Mouse (Mus musculus) lung, embryonic 15.5 days (tissue): Measurements from ENCODE around the gene Avil. TPM values are rescaled to one million over a fixed set of nuclear protein-coding genes. Genes with fewer than 3 reads are reported as not detected.
A peak's percentile ranks its signal among the peaks of the same experiment; 100 is the strongest.

Source experiments
- ATAC-seq: fragments of 200-750 bp; cut with Nextera tagmentation; 2 replicates; pipeline ENCODE4 v1.8.0; 2017; ENCODE audit warnings: moderate number of reproducible peaks, borderline replicate concordance; ENCODE audit not compliant: low FRiP score, low TSS enrichment; ENCODE audit errors: extremely low read depth
- H3K27ac ChIP-seq: fragments of 300-500 bp; sonication (generic); 2 replicates; pipeline ENCODE4 v1.5.1; 2015; ENCODE audit warnings: moderate library complexity, mild to moderate bottlenecking, inconsistent platforms
- H3K27me3 ChIP-seq: fragments of 300-500 bp; sonication (generic); 2 replicates; pipeline ENCODE4 v1.6.1; 2015; ENCODE audit warnings: inconsistent platforms
- H3K36me3 ChIP-seq: fragments of 300-500 bp; sonication (generic); 2 replicates; pipeline ENCODE4 v1.6.1; 2015; ENCODE audit warnings: inconsistent platforms
- H3K4me1 ChIP-seq: fragments of 300-500 bp; sonication (generic); 2 replicates; pipeline ENCODE4 v1.6.1; 2015; ENCODE audit warnings: inconsistent platforms
- H3K4me2 ChIP-seq: fragments of 300-500 bp; sonication (generic); 2 replicates; pipeline ENCODE4 v1.6.1; 2015; ENCODE audit warnings: inconsistent platforms, mild to moderate bottlenecking, moderate library complexity
- H3K4me3 ChIP-seq: fragments of 300-500 bp; sonication (generic); 2 replicates; pipeline ENCODE4 v1.5.1; 2015; ENCODE audit warnings: mild to moderate bottlenecking, inconsistent platforms
- H3K9ac ChIP-seq: fragments of 300-500 bp; sonication (generic); 2 replicates; pipeline ENCODE4 v1.6.1; 2015; ENCODE audit warnings: inconsistent platforms
- H3K9me3 ChIP-seq: fragments of 300-500 bp; sonication (generic); 2 replicates; pipeline ENCODE4 v1.6.1; 2016; ENCODE audit warnings: inconsistent platforms
- WGBS: fragments of 180-500 bp; shearing (Covaris S2); methylation state at CpG from one replicate; pipeline ENCODE4 v1.1.7; 2015; 5-methylcytosine and 5-hydroxymethylcytosine counted together
- polyA plus RNA-seq: library from polyadenylated mRNA; unstranded; fragments of >200 nt; fragmentation: Nextera tagmentation; extraction: Ambion mirVana; gene quantifications from 2 replicates; pipeline ENCODE4 v1.2.1, GENCODE M21; 2015

Gene Avil
- polyA plus RNA-seq, 1 experiment from 2014 or later = 0.39 TPM

DNA sequence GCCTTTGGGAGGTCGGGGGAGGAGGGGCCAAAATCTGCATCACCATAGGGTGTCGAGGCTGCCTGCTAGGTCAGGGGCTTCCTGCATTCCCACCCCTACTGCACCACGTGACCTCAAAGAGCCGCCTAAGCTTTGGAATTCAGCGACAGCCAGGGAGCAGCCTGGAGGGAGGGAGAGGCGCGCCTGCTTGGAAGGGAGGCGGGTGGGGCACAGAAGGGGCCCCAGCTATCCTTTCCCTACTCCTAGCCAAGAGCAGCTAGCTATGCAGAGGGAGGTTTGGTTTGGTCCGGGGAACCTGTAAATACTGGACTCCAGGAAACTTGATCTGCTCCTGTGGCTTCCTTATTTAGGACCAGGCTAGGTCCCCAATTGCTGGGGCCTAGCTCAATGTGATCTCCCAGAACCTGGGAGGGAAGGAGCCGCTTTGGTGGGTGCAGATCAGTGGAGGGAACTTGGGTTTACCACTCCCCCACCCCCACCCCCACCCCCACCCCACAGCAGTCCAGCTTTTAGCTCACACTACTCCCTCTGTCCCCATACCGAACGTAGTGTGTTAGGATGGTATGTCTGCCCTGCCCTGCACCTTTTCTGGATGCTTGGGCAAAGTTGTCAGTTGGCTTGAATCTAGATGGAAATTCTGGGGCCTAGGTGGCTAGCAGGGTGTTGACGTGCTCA is 28.3 kb upstream of the Avil start:
- Histone ChIP-seq H3K36me3 (no peaks in the 10 kb centered on the region), H3K9me3 (no peaks in the 10 kb centered on the region), H3K4me1 (peaks cover 56% of the 10 kb centered on the region), H3K27ac (peak overlapping the region; percentile 89), H3K4me2 (peak overlapping the region; percentile 40), H3K4me3 (no peak overlapping the region), H3K9ac (peak overlapping the region; percentile 22; the same call in 1 of the 2 replicates), H3K27me3 (no peaks in the 10 kb centered on the region)
- 9% methylated on average over 13 of the region's 13 CpGs for WGBS
- ATAC-seq = peak; percentile 85

DNA sequence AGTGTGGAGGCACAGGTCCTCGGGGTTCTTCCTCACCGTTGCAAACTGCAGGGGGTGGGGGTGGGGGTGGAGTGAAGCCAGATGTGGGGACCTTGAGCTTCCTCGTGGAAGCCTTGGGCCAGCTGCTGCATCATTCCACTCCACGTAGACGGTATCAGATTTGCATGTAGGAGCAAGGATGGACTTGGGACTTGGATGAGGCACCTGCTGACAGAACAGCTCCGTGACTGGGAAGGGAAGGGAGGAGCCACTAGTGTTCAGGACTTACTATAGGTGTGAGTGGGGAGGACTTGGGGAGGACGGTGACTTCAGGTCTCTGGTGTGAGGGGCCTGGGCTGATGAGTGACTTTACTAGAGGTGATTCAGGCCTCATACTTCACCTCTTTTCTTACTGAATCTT is 27.5 kb upstream of the Avil start:
- Histone ChIP-seq H3K27me3 (no peaks in the 10 kb centered on the region), H3K4me2 (no peak overlapping the region), H3K36me3 (no peaks in the 10 kb centered on the region), H3K9me3 (no peaks in the 10 kb centered on the region), H3K9ac (no peak overlapping the region), H3K27ac (peak overlapping the region; percentile 89; the same call in 1 of the 2 replicates), H3K4me3 (no peak overlapping the region), H3K4me1 (peaks cover 61% of the 10 kb centered on the region)
- WGBS = 29% methylated on average over 7 of the region's 7 CpGs
- ATAC-seq = no peak

DNA sequence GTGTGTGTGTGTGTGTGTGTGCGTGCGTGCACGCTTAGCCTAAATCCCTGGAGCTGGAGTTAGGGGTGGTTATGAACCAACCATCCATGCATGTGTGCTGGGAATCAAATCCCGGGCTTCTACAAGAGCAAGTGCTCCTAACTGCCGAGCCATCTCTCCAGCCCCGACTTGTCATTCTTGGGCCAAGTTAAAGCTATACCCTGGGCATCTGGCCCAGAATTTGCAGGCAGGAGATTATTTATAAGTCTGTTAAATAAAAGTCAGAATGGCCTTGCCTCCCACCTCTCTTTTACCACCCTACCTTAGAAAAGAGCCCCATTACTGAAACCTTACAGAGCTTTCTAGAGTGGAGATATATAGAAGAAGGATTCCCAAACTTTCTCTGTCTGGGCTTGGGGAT is 24.8 kb upstream of the Avil start:
- H3K27me3 ChIP-seq = no peaks in the 10 kb centered on the region
- H3K9ac ChIP-seq = no peak overlapping the region
- H3K4me3 ChIP-seq = no peak overlapping the region
- ATAC-seq = no peak
- H3K27ac ChIP-seq = peak overlapping the region; percentile 54
- WGBS = 71% methylated on average over 6 of the region's 6 CpGs
- H3K9me3 ChIP-seq = no peaks in the 10 kb centered on the region
- no peak overlapping the region for H3K4me2 ChIP-seq
- H3K36me3 ChIP-seq = no peaks in the 10 kb centered on the region; the same call in 1 of the 2 replicates
- H3K4me1 ChIP-seq = peaks cover 58% of the 10 kb centered on the region

DNA sequence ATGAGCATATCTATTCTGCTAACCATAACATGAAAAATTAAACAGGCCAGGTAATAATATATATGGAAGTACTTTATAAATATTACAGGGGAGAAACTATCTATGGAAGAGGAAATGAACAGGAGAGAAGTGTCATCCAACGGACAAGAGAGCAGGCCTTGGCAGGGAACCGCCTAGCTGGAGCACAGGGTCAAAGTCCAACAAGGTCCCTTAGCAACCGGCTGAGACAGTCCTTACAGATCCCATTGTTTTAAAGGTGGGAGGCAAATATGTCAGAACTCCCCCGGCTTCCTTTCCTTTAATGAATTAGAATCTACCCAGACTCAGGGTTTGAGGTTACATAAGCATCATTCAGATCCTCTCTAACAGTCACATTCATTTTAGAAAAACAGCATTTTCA is 23.4 kb upstream of the Avil start:
- Histone ChIP-seq H3K27me3 (no peaks in the 10 kb centered on the region), H3K9me3 (no peaks in the 10 kb centered on the region), H3K9ac (no peak overlapping the region), H3K36me3 (no peaks in the 10 kb centered on the region; the same call in 1 of the 2 replicates), H3K27ac (no peak overlapping the region), H3K4me2 (no peak overlapping the region), H3K4me3 (no peak overlapping the region), H3K4me1 (peaks cover 58% of the 10 kb centered on the region)
- ATAC-seq = no peak
- WGBS = 50% methylated on average over 4 of the region's 4 CpGs

DNA sequence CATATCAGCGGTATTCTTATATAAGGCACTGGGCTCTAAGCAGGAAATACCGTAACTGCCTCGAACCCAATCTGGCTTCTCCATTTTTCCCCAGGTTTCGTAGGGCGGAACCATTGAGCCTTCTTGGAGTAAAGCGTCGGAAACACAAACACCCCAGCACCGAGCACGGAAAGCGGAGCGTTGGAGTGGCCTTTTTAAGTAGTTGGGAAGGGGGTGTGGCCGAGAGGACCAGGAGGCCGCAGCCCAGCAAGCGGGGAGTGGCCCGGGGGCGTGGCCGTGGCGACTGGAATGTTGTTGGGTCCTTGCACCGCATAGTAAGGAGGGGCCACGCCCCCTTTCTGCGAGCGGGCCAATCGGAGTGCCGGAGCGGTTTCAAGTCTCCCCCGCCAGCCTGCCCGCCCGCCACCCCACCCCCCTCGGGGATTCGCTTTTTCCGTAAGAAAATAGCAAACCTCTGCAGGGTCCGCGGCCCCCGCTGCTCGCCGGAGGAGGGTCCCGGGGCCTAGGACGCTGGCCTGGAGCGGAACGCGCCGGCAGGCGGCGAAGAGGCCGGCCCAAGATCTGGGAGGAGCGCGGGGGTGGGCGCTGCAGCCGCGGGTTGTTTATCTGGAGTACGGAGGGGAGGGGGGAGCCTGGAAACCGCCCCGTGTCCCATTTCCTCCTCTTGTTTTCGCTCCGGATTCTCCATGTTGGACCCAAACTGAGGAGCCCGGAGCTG is 22.1 kb upstream of the Avil start, which contains the start of gene Ctdsp2:
TSS of gene Ctdsp2 (plus strand) at position 441 of the 718 bp plus-strand sequence.
- peaks cover 58% of the 10 kb centered on the region for H3K4me1 ChIP-seq
- ATAC-seq = peak; percentile 92
- WGBS = under 1% methylated on average over 56 of the region's 56 CpGs

DNA sequence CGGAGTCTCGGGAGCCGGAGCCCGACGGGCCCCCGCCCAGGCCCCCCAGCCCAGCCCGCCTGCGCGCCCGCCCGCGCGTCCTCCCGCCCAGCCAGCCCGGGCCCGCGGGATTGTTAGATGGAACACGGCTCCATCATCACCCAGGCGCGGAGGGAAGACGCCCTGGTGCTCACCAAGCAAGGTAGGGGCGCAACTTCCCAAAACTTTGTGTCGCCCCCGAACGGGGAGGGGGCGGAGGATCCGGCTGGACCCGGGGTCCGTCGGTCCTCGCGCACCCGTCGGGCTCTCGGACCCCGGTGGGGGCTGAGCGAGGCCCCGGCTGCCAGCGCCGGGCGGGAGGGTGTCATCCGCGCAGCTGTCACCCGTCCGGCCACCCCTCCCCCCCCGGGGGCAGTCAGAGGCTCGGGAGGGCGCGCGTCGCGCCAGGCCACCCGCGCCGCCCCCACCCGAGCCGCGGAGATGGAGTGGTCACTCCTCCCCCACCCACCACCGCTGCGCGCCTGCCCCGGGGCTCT is 21.3 kb upstream of the Avil start:
- peaks cover 66% of the 10 kb centered on the region for H3K4me1 ChIP-seq
- under 1% methylated on average over 37 of the region's 62 CpGs for WGBS

More for the DNA sequence above, 22.1 kb upstream of the Avil start, which contains the start of gene Ctdsp2:
- H3K9ac ChIP-seq = peak within 1 kb of the TSS; percentile 97
- H3K27me3 ChIP-seq = no peaks in the 10 kb centered on the region
- H3K4me2 ChIP-seq = peak within 1 kb of the TSS; percentile 92
- no peaks in the 10 kb centered on the region for H3K9me3 ChIP-seq
- H3K4me3 ChIP-seq = peak within 1 kb of the TSS; percentile 92
- H3K27ac ChIP-seq = peak within 1 kb of the TSS; percentile 99
- H3K36me3 ChIP-seq = no peaks in the 10 kb centered on the region; the same call in 1 of the 2 replicates

DNA sequence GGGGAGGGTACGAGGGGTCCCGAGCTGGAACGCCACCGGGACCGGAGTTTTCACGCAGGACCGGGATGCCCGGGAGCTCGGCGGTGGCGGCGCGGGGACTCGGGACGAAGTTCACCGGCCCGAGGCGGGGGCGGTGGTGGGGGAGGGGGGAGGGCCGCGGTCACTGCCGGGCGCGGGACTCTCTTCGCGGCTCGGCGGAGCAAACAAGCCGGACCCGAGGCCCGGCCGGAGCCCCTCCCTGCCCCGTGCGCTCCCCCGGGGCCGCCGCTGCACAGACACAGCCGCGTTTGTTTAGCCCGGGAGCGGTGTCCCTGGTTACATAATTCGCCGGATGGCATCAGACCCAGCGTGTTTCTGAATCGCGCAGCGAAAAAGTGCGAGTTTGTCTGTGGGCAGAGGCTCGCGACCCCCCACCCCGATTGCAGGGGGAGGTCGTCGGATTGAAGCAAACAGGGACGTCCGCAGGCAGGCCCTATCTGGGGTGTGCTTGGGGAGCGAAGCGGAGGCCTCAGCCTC is 20.8 kb upstream of the Avil start:
- H3K4me1 ChIP-seq = peaks cover 71% of the 10 kb centered on the region
- peak overlapping the region; percentile 99 for H3K27ac ChIP-seq
- H3K27me3 ChIP-seq = no peaks in the 10 kb centered on the region
- H3K4me2 ChIP-seq = peak overlapping the region; percentile 92
- ATAC-seq = no peak
- H3K4me3 ChIP-seq = peak overlapping the region; percentile 92
- H3K36me3 ChIP-seq = no peaks in the 10 kb centered on the region; the same call in 1 of the 2 replicates
- H3K9ac ChIP-seq = peak overlapping the region; percentile 97
- WGBS = under 1% methylated on average over 48 of the region's 57 CpGs
- no peaks in the 10 kb centered on the region for H3K9me3 ChIP-seq

More for the DNA sequence above, 21.3 kb upstream of the Avil start:
- no peaks in the 10 kb centered on the region for H3K9me3 ChIP-seq
- H3K36me3 ChIP-seq = no peaks in the 10 kb centered on the region; the same call in 1 of the 2 replicates
- peak; percentile 24 for ATAC-seq
- no peaks in the 10 kb centered on the region for H3K27me3 ChIP-seq
- peak overlapping the region; percentile 99 for H3K27ac ChIP-seq
- H3K4me3 ChIP-seq = peak overlapping the region; percentile 92
- H3K4me2 ChIP-seq = peak overlapping the region; percentile 92
- H3K9ac ChIP-seq = peak overlapping the region; percentile 97

DNA sequence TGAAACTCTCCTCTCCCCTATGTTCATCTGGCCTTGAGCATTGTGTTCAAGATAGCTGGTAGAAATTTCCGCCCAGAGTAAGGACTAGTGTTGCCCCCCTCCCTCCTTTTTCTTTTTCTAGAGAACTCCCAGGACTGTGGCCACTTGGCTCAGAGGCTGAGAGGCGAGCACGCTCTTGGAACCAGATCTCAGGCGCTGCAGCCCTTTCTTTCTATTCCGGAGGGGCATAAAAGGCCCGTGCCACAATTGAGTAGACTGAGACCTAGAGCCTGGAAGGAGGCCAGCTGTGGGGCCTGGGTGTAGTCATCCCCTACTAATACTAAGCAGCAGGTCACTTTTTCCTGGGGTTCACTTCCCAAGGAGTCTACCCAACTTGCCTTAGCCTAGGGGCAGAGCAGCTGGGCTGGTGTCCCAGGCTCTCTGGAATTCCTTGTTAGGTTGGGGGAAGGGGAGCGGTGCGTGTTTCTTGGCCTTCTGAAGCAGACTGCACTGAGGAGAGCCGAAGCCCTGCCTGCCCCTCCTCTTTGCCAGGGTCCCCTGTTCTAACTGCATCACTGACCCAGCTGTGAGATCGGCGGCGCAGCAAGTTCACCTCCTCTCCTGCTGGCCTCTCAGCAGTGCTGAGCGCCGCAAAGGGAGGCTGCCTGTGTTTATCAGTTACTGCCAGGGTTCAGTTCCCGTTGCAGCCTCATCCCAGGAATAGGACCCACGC is 20.1 kb upstream of the Avil start:
- peaks cover 74% of the 10 kb centered on the region for H3K4me1 ChIP-seq

DNA sequence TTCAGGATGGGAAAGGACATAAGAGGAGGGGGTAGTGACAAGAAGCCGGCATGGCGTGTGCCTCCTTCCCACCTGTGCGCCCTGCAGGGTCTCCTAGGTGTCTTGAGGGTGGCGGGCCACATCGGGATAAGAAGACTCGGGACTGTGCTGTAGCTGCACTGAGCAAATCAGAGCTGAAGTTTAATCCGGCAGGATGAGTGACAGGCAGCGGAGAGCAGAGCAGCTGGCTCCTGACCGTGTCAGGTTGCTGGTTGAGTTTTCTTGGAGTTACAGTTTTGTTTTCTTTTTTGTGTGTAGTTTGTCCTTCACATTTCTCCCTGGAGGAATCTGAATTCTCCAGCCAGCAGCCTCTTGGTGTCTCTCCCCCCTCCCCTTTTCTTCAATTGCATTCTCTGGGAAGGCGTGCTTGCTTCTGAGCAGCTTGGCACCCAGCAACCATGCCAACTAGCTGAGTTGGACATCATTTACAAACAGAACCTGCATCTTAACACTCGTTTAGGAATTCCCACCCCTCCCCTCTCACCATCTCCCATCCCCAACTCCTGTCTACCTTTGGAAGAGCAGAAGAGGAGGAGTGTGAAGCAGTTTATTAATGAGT is 19.5 kb upstream of the Avil start:
- H3K9ac ChIP-seq = peak overlapping the region; percentile 97
- no peaks in the 10 kb centered on the region for H3K27me3 ChIP-seq
- WGBS = 8% methylated on average over 11 of the region's 11 CpGs
- no peak for ATAC-seq
- peak overlapping the region; percentile 92 for H3K4me2 ChIP-seq
- H3K36me3 ChIP-seq = no peaks in the 10 kb centered on the region; the same call in 1 of the 2 replicates
- H3K4me1 ChIP-seq = peaks cover 74% of the 10 kb centered on the region
- H3K27ac ChIP-seq = peak overlapping the region; percentile 99
- peak overlapping the region; percentile 92 for H3K4me3 ChIP-seq
- H3K9me3 ChIP-seq = no peaks in the 10 kb centered on the region

More for the DNA sequence above, 20.1 kb upstream of the Avil start:
- H3K9ac ChIP-seq = peak overlapping the region; percentile 97
- no peaks in the 10 kb centered on the region; the same call in 1 of the 2 replicates for H3K36me3 ChIP-seq
- peak overlapping the region; percentile 92 for H3K4me3 ChIP-seq
- no peak for ATAC-seq
- no peaks in the 10 kb centered on the region for H3K27me3 ChIP-seq
- WGBS = 2% methylated on average over 16 of the region's 16 CpGs
- H3K4me2 ChIP-seq = peak overlapping the region; percentile 92
- H3K27ac ChIP-seq = peak overlapping the region; percentile 99
- H3K9me3 ChIP-seq = no peaks in the 10 kb centered on the region

DNA sequence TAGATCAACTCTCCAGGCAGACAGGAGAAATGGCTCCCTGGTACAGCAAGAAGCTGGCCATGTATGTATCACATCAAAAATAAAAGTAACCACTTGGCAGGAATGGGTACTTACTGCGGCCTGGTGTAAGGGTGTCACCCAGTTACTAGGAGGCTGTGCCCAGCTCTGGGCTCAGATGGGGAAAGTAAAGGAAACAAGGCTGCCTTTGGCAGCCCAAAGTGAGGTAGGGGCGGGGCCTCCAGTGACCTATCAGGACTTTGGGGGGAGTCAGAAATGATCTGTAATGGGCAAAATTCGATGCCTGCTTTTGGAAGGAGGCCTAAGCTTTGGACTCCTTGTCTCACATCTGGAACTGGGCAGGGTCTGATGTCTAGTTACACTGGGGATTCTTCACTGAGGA is 18.8 kb upstream of the Avil start:
- Histone ChIP-seq H3K27me3 (no peaks in the 10 kb centered on the region), H3K4me1 (peaks cover 74% of the 10 kb centered on the region), H3K9ac (peak overlapping the region; percentile 47), H3K9me3 (no peaks in the 10 kb centered on the region), H3K4me3 (peak overlapping the region; percentile 92), H3K4me2 (peak overlapping the region; percentile 92), H3K27ac (0 out of 2 replicates have a peak overlapping the region, but pooled peaks have one; percentile 91), H3K36me3 (no peaks in the 10 kb centered on the region; the same call in 1 of the 2 replicates)
- 51% methylated on average over 3 of the region's 3 CpGs for WGBS
- ATAC-seq = no peak
